Mouse (Mus musculus) embryonic fibroblast, embryonic 13.5 days (primary cell): ENCODE results near the gene Bscl2.

Experiments
- CTCF ChIP-seq: IDR thresholded peaks from 2 replicates; pipeline ENCODE4 v1.5.1; 2011; ENCODE audit warnings: mild to moderate bottlenecking, control low read depth, low read length, moderate library complexity, borderline replicate concordance; ENCODE audit not compliant: insufficient read depth
- POLR2A ChIP-seq: IDR thresholded peaks from 2 replicates; pipeline ENCODE4 v1.6.1; 2011; ENCODE audit warnings: low read depth, mild to moderate bottlenecking, control low read depth, low read length, moderate library complexity

- TF ChIP-seq POLR2A (no peak), CTCF (no peak)
Measured at GRCm38 (mm10) chr19:8848356-8848755, 11.1 kb downstream of the Bscl2 start.
